Mouse (Mus musculus) stomach, embryonic 16.5 days (tissue): Measurements from ENCODE around the gene Capg. TPM values are rescaled to one million over a fixed set of nuclear protein-coding genes. Genes with fewer than 3 reads are reported as not detected.
A peak's percentile ranks its signal among the peaks of the same experiment; 100 is the strongest.

ENCODE experiments used
- ATAC-seq: fragments of 200-750 bp; cut with Nextera tagmentation; 2 replicates; pipeline ENCODE4 v1.8.0; 2017; ENCODE audit warnings: moderate number of reproducible peaks, moderate TSS enrichment; ENCODE audit not compliant: insufficient read depth, low FRiP score
- H3K27ac ChIP-seq: fragments of 300-500 bp; sonication (generic); 2 replicates; pipeline ENCODE4 v1.5.1; 2014; ENCODE audit warnings: low read length
- H3K27me3 ChIP-seq: fragments of 300-500 bp; sonication (generic); 2 replicates; pipeline ENCODE4 v1.6.1; 2014; ENCODE audit warnings: low read length, control low read depth, mixed read lengths; ENCODE audit not compliant: control insufficient read depth, insufficient read depth
- H3K36me3 ChIP-seq: fragments of 300-500 bp; sonication (generic); 2 replicates; pipeline ENCODE4 v1.6.1; 2014; ENCODE audit warnings: low read length; ENCODE audit not compliant: control insufficient read depth, insufficient read depth
- H3K4me1 ChIP-seq: fragments of 300-500 bp; sonication (generic); 2 replicates; pipeline ENCODE4 v1.6.1; 2014; ENCODE audit warnings: low read length, control low read depth, mixed read lengths; ENCODE audit not compliant: control insufficient read depth, insufficient read depth
- H3K4me2 ChIP-seq: fragments of 300-500 bp; sonication (generic); 2 replicates; pipeline ENCODE4 v1.6.1; 2014; ENCODE audit warnings: low read depth, low read length, mixed read lengths
- H3K4me3 ChIP-seq: fragments of 300-500 bp; sonication (generic); replicated peaks from 2 replicates; pipeline ENCODE4 v1.5.1; 2014; ENCODE audit warnings: mild to moderate bottlenecking, low read length
- H3K9ac ChIP-seq: fragments of 300-500 bp; sonication (generic); 2 replicates; pipeline ENCODE4 v1.6.1; 2014; ENCODE audit warnings: low read length
- H3K9me3 ChIP-seq: fragments of 300-500 bp; sonication (generic); replicated peaks from 2 replicates; pipeline ENCODE4 v1.6.1; 2016; ENCODE audit warnings: low read length, control low read depth; ENCODE audit not compliant: control insufficient read depth
- WGBS: fragments of 180-500 bp; shearing (Covaris S2); extraction: QIAGEN DNeasy Blood & Tissue Kit; methylation state at CpG from one replicate; pipeline ENCODE4 v1.1.7; 2014; 5-methylcytosine and 5-hydroxymethylcytosine counted together
- polyA plus RNA-seq: library from polyadenylated mRNA; unstranded; fragments of >200 nt; fragmentation: Nextera tagmentation; extraction: Ambion mirVana; gene quantifications from 2 replicates; pipeline ENCODE4 v1.2.1, GENCODE M21; 2015

Capg gene
- polyA plus RNA-seq, 1 experiment from 2014 or later = 142 TPM

- no peak for ATAC-seq
- Histone ChIP-seq H3K9ac (no peak overlapping the region), H3K27me3 (no peaks in the 10 kb centered on the region), H3K27ac (no peak overlapping the region), H3K4me2 (no peak overlapping the region), H3K4me3 (no peak overlapping the region), H3K9me3 (no peaks in the 10 kb centered on the region), H3K4me1 (peaks cover 10% of the 10 kb centered on the region), H3K36me3 (no peaks in the 10 kb centered on the region)
- WGBS = 82% methylated on average over 6 of the region's 6 CpGs
Observed at GRCm38 (mm10) chr6:72593011-72593803, 49.0 kb downstream of the Capg start.

GRCm38 (mm10) chr6:72593914-72594313 is 49.7 kb downstream of the Capg start:
- Histone ChIP-seq H3K36me3 (no peaks in the 10 kb centered on the region), H3K9ac (no peak overlapping the region), H3K4me1 (peaks cover 12% of the 10 kb centered on the region), H3K9me3 (no peaks in the 10 kb centered on the region), H3K27me3 (no peaks in the 10 kb centered on the region), H3K4me3 (no peak overlapping the region), H3K4me2 (no peak overlapping the region), H3K27ac (no peak overlapping the region)
- WGBS = 56% methylated on average over 5 of the region's 5 CpGs
- ATAC-seq = no peak

- Histone ChIP-seq H3K36me3 (no peaks in the 10 kb centered on the region), H3K9ac (peak overlapping the region; percentile 78), H3K9me3 (no peaks in the 10 kb centered on the region), H3K27ac (peak overlapping the region; percentile 65), H3K4me2 (peak overlapping the region; percentile 61), H3K4me3 (peak overlapping the region; percentile 60), H3K27me3 (no peaks in the 10 kb centered on the region), H3K4me1 (peaks cover 17% of the 10 kb centered on the region)
- 24% methylated on average over 13 of the region's 13 CpGs for WGBS
- no peak for ATAC-seq
Observed at GRCm38 (mm10) chr6:72597083-72597874, 53.1 kb downstream of the Capg start.

- Histone ChIP-seq H3K4me1 (peaks cover 17% of the 10 kb centered on the region), H3K4me2 (peak within 1 kb of the TSS; percentile 61), H3K36me3 (no peaks in the 10 kb centered on the region), H3K4me3 (peak within 1 kb of the TSS; percentile 60), H3K9ac (peak within 1 kb of the TSS; percentile 84), H3K27me3 (no peaks in the 10 kb centered on the region), H3K9me3 (no peaks in the 10 kb centered on the region), H3K27ac (peak within 1 kb of the TSS; percentile 95)
- under 1% methylated on average over 38 of the region's 38 CpGs for WGBS
- ATAC-seq = peak; percentile 91
Observed at GRCm38 (mm10) chr6:72597956-72598753, 54.0 kb downstream of the Capg start, which contains the start of the genes Elmod3 and Retsat. Gene Elmod3 (minus strand): TSS chr6:72598413. Gene Retsat (plus strand): TSS chr6:72598475.

- H3K4me1 ChIP-seq = peaks cover 17% of the 10 kb centered on the region
- WGBS = 32% methylated on average over 12 of the region's 12 CpGs
- H3K4me3 ChIP-seq = peak overlapping the region; percentile 60
- H3K27ac ChIP-seq = peak overlapping the region; percentile 95
- ATAC-seq = peak; percentile 53; the same call in 1 of the 2 replicates
- H3K4me2 ChIP-seq = peak overlapping the region; percentile 61
- H3K9me3 ChIP-seq = no peaks in the 10 kb centered on the region
- H3K36me3 ChIP-seq = no peaks in the 10 kb centered on the region
- peak overlapping the region; percentile 84 for H3K9ac ChIP-seq
- no peaks in the 10 kb centered on the region for H3K27me3 ChIP-seq
Observed at GRCm38 (mm10) chr6:72598791-72599557, 54.8 kb downstream of the Capg start.

- H3K9me3 ChIP-seq = no peaks in the 10 kb centered on the region
- no peak for ATAC-seq
- 76% methylated on average over 6 of the region's 6 CpGs for WGBS
- no peak overlapping the region for H3K9ac ChIP-seq
- no peak overlapping the region for H3K4me2 ChIP-seq
- H3K27me3 ChIP-seq = no peaks in the 10 kb centered on the region
- no peaks in the 10 kb centered on the region for H3K36me3 ChIP-seq
- H3K27ac ChIP-seq = peak overlapping the region; percentile 51; the same call in 1 of the 2 replicates
- peaks cover 17% of the 10 kb centered on the region for H3K4me1 ChIP-seq
- H3K4me3 ChIP-seq = no peak overlapping the region
Observed at GRCm38 (mm10) chr6:72600216-72600615, 56.0 kb downstream of the Capg start.

GRCm38 (mm10) chr6:72600771-72601170 is 56.6 kb downstream of the Capg start:
- H3K9me3 ChIP-seq = no peaks in the 10 kb centered on the region
- ATAC-seq = no peak
- peak overlapping the region; percentile 14; the same call in 1 of the 2 replicates for H3K27ac ChIP-seq
- H3K4me3 ChIP-seq = no peak overlapping the region
- peaks cover 17% of the 10 kb centered on the region for H3K4me1 ChIP-seq
- H3K36me3 ChIP-seq = no peaks in the 10 kb centered on the region
- no peak overlapping the region for H3K4me2 ChIP-seq
- no peaks in the 10 kb centered on the region for H3K27me3 ChIP-seq
- WGBS = 80% methylated on average over 12 of the region's 12 CpGs
- H3K9ac ChIP-seq = no peak overlapping the region

- no peak overlapping the region for H3K4me3 ChIP-seq
- H3K4me2 ChIP-seq = no peak overlapping the region
- WGBS = 31% methylated on average over 1 of the region's 1 CpGs
- no peaks in the 10 kb centered on the region for H3K27me3 ChIP-seq
- no peaks in the 10 kb centered on the region for H3K9me3 ChIP-seq
- 0 out of 2 replicates have a peak, but pooled peaks cover 3% of the 10 kb centered on the region for H3K36me3 ChIP-seq
- ATAC-seq = no peak
- H3K4me1 ChIP-seq = peaks cover 17% of the 10 kb centered on the region
- H3K27ac ChIP-seq = no peak overlapping the region
- H3K9ac ChIP-seq = no peak overlapping the region
Observed at GRCm38 (mm10) chr6:72601732-72602131, 57.5 kb downstream of the Capg start.
